Mouse (Mus musculus) liver, postnatal 0 days (tissue): Measurements from ENCODE around the gene Gfap. TPM values are rescaled to one million over a fixed set of nuclear protein-coding genes. Genes with fewer than 3 reads are reported as not detected.

Source experiments
- ATAC-seq: fragments of 200-750 bp; cut with Nextera tagmentation; 2 replicates; pipeline ENCODE4 v1.8.0; 2017; ENCODE audit warnings: mild to moderate bottlenecking, moderate library complexity
- DNase-seq: peaks from one replicate; pipeline ENCODE4 v3.0.0-alpha.2; 2016
- H3K27ac ChIP-seq: fragments of 300-500 bp; sonication (generic); 2 replicates; pipeline ENCODE4 v1.5.1; 2014; ENCODE audit warnings: antibody characterized with exemption, moderate library complexity, mild to moderate bottlenecking, low read depth
- H3K27me3 ChIP-seq: fragments of 300-500 bp; sonication (generic); 2 replicates; pipeline ENCODE4 v1.6.1; 2014; ENCODE audit warnings: low read length, control low read depth, mixed read lengths; ENCODE audit not compliant: insufficient read depth
- H3K36me3 ChIP-seq: fragments of 300-500 bp; sonication (generic); replicated peaks from 2 replicates; pipeline ENCODE4 v1.6.1; 2014; ENCODE audit warnings: mild to moderate bottlenecking, control low read depth, low read length, moderate library complexity, mixed read lengths; ENCODE audit not compliant: insufficient read depth
- H3K4me1 ChIP-seq: fragments of 300-500 bp; sonication (generic); 2 replicates; pipeline ENCODE4 v1.6.1; 2014; ENCODE audit warnings: antibody characterized with exemption, mild to moderate bottlenecking, control low read depth; ENCODE audit not compliant: insufficient read depth
- H3K4me2 ChIP-seq: fragments of 300-500 bp; sonication (generic); 2 replicates; pipeline ENCODE4 v1.6.1; 2014; ENCODE audit warnings: low read depth, mild to moderate bottlenecking, low read length, moderate library complexity, mixed read lengths
- H3K4me3 ChIP-seq: fragments of 300-500 bp; sonication (generic); 2 replicates; pipeline ENCODE4 v1.5.1; 2014; ENCODE audit warnings: low read depth, low read length
- H3K9ac ChIP-seq: fragments of 300-500 bp; sonication (generic); replicated peaks from 2 replicates; pipeline ENCODE4 v1.6.1; 2014; ENCODE audit warnings: mild to moderate bottlenecking, moderate library complexity
- H3K9me3 ChIP-seq: fragments of 300-500 bp; sonication (generic); 2 replicates; pipeline ENCODE4 v1.6.1; 2016; ENCODE audit warnings: mild to moderate bottlenecking, control low read depth, low read length, mixed read lengths
- CTCF ChIP-seq: sonication (generic); IDR thresholded peaks from 2 replicates; pipeline ENCODE4 v1.5.1; 2016; ENCODE audit warnings: antibody characterized with exemption, low read depth
- EP300 ChIP-seq: IDR thresholded peaks from 2 replicates; pipeline ENCODE4 v1.6.1; 2016; ENCODE audit warnings: antibody characterized with exemption, low read depth, mild to moderate bottlenecking
- WGBS: fragments of 180-500 bp; shearing (Covaris S2); extraction: QIAGEN DNeasy Blood & Tissue Kit; methylation state at CpG from one replicate; pipeline ENCODE4 v1.1.7; 2014; ENCODE audit not compliant: insufficient replicate concordance; 5-methylcytosine and 5-hydroxymethylcytosine counted together
- polyA plus RNA-seq: library from polyadenylated mRNA; unstranded; fragments of >200 nt; fragmentation: Nextera tagmentation; extraction: Ambion mirVana; gene quantifications from 2 replicates; pipeline ENCODE4 v1.2.1, GENCODE M21; 2015

The Gfap gene
- polyA plus RNA-seq, 1 experiment from 2014 or later, result 3.6 TPM

DNA sequence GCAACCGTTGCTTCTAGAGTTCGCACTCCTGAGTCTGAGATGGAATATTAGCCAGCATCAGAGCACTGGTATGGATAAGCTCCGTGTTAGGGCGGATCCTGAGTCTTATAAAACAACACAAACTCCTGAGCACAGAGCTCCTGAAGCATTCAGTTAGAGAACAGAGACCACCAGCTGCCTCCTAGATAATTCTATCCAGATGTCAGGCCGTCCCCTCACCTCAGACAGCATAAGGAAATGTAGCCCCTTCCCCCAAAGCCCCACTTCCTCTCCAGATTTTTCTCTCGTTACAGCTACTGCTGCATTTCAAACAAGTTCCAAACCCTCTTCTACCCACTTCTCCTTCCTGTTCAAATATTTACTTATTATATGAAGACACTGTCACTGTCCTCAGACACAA, 44.8 kb downstream of the Gfap start:
- no peaks in the 10 kb centered on the region for H3K4me1 ChIP-seq
- no peak overlapping the region for H3K4me3 ChIP-seq
- ATAC-seq (no peak), DNase-seq (no peak)
- no peak overlapping the region for H3K9ac ChIP-seq
- H3K4me2 ChIP-seq, result no peak overlapping the region
- peaks cover 69% of the 10 kb centered on the region for H3K36me3 ChIP-seq
- TF ChIP-seq EP300 (no peak), CTCF (no peak)
- no peaks in the 10 kb centered on the region for H3K27me3 ChIP-seq
- no peak overlapping the region for H3K27ac ChIP-seq
- WGBS, result 82% methylated on average over 6 of the region's 6 CpGs
- H3K9me3 ChIP-seq, result no peaks in the 10 kb centered on the region

DNA sequence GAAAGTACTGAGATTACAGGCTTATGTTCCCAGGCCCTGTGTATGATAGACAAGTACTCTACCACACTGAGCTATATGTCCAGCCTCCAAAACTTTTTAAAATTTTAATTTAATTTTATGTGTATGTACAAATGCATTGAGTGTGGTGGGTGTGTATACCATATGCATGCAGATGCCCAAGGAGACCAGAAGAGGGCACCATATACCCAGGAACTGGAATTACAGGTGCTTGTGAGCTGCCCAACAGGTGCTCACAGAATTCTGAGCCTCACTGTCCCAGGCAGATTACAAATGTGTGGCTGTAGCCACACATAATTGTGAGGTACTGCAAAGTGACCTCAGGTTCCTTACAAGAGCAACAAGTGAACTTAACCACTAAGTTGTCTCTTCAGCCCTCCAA, 47.0 kb downstream of the Gfap start:
- no peak overlapping the region for H3K4me3 ChIP-seq
- no peaks in the 10 kb centered on the region for H3K4me1 ChIP-seq
- H3K36me3 ChIP-seq, result peaks cover 71% of the 10 kb centered on the region
- no peak for ATAC-seq
- H3K4me2 ChIP-seq, result no peak overlapping the region
- no peak for DNase-seq
- H3K9ac ChIP-seq, result no peak overlapping the region
- H3K27ac ChIP-seq, result no peak overlapping the region
- no peaks in the 10 kb centered on the region for H3K27me3 ChIP-seq
- no peaks in the 10 kb centered on the region for H3K9me3 ChIP-seq
- no peak for TF ChIP-seq EP300
- TF ChIP-seq CTCF, result peak; percentile 64

DNA sequence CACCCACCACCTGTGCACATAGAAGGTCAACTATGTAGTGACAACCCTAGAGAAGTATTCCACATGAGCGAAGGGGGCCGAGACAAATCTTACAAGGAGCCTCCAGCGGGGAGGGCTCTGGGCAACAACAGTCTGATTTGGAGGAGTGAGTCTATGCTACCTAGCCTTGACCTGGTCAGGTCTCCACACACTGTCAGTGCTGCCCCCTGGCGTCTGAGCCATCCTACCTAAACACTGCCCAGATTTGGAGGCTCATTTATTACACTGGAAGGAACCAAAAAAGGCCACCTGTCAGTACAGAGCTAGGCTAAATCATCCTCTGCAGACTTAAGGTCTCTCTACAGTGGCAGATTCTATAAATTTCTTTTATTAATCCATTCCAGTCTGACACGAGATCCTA, 48.8 kb downstream of the Gfap start:
- no peak for ATAC-seq
- 76% methylated on average over 5 of the region's 5 CpGs for WGBS
- TF ChIP-seq EP300 (no peak), CTCF (peak; percentile 70)
- no peaks in the 10 kb centered on the region for H3K27me3 ChIP-seq
- H3K9me3 ChIP-seq, result no peaks in the 10 kb centered on the region
- H3K27ac ChIP-seq, result no peak overlapping the region
- no peak overlapping the region for H3K4me2 ChIP-seq
- H3K36me3 ChIP-seq, result peaks cover 77% of the 10 kb centered on the region
- peak; percentile 73 for DNase-seq
- H3K9ac ChIP-seq, result no peak overlapping the region
- H3K4me1 ChIP-seq, result no peaks in the 10 kb centered on the region
- H3K4me3 ChIP-seq, result no peak overlapping the region

DNA sequence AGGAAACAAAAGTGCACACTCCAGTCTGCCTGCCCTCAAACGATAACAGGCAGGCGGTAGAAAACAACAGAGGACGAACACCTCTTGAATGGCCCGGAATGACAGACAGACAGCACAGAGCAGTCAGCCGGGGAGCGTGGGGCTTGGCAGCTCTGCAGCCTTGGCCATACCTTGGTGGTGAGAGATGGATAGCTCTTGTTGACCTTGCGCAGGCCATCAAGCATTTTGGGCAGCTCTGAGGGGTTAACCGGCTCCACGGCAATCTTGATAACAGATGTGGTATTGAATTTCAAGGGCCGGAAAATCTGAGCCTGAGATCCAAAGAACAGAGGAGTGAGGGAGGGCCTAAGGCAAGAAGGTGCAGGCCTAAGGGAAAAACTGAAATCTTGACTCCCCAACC, 54.8 kb downstream of the Gfap start:
- Histone ChIP-seq H3K27ac (no peak overlapping the region), H3K4me2 (no peak overlapping the region), H3K4me3 (no peak overlapping the region), H3K36me3 (peaks cover 76% of the 10 kb centered on the region), H3K9me3 (no peaks in the 10 kb centered on the region), H3K4me1 (no peaks in the 10 kb centered on the region), H3K27me3 (no peaks in the 10 kb centered on the region), H3K9ac (no peak overlapping the region)
- WGBS, result 87% methylated on average over 10 of the region's 10 CpGs
- DNase-seq, result no peak
- no peak for ATAC-seq
- no peak for TF ChIP-seq EP300
- TF ChIP-seq CTCF, result no peak

DNA sequence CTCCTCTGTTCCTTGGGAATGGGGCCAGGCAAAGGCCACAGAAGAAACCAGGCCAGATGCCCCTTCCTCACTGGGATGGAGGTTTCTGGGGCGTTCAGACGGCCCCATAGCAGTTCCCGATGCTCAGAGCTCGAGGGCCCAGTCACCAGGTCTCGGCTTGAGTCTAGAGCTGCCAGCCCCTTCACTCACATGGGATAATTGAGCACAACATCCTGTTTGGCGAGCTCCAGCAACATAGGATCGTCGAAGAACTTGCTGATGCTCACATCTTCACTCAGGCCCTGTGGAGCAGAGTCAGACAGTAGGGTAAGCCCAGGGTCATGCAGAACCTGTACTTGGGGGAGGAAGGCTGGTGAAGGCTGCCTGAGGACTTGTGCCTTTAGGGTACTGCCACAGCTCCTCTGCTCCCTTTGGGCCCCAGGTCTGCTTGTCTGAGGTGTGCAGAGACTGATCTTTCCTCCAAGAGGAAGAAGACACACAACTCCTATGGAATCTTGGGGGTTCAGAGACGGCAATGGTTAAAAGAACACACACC, 62.0 kb downstream of the Gfap start:
- Histone ChIP-seq H3K27me3 (no peaks in the 10 kb centered on the region), H3K9ac (no peak overlapping the region), H3K4me3 (no peak overlapping the region), H3K36me3 (peaks cover 45% of the 10 kb centered on the region), H3K4me2 (no peak overlapping the region), H3K27ac (no peak overlapping the region), H3K9me3 (no peaks in the 10 kb centered on the region), H3K4me1 (no peaks in the 10 kb centered on the region)
- WGBS, result 79% methylated on average over 9 of the region's 9 CpGs
- TF ChIP-seq CTCF, result no peak
- TF ChIP-seq EP300, result no peak
- DNase-seq, result no peak
- no peak for ATAC-seq

DNA sequence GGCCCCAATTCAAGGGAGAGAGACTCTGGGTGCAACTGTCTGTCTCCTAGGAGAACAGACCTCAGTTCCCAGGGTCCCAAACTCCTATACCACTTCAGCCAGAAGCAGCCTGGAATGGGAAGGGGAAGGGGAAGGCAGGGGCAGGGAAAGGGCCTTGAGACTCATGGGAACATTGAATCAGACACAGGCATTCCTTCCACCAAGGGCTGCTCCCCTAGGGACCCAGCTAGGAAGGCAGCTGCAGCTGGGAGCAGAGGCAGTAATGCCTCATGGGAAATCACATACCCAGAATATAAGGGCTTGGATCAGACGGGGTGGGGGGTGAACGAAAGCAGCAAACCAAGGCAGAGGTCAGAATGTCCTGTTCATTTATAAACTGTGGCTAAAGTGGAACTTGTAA, 62.6 kb downstream of the Gfap start:
- Histone ChIP-seq H3K4me3 (no peak overlapping the region), H3K27ac (no peak overlapping the region), H3K9ac (no peak overlapping the region), H3K4me2 (no peak overlapping the region), H3K27me3 (no peaks in the 10 kb centered on the region), H3K36me3 (peaks cover 42% of the 10 kb centered on the region), H3K9me3 (no peaks in the 10 kb centered on the region), H3K4me1 (no peaks in the 10 kb centered on the region)
- WGBS, result 85% methylated on average over 2 of the region's 2 CpGs
- DNase-seq, result no peak
- ATAC-seq, result no peak
- TF ChIP-seq EP300 (no peak), CTCF (no peak)

DNA sequence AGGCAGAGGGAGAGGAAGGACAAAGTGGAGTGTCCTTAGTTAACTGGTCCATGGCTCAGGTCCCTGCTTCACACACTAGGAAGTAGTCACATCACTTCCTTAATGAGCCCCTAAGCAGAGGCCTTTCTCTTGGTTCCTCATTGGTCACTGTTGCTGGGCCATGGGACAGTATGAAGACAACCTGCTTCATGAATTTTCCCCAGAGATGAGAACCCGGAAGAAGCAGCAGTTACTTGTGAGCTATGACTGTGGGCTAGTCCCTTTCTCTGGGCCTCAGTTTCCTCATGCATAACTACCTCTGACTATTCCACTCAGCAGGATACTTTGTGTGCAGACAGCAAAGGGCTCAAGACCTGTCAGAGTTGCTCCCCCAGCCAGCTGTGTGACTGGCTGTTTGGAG, 63.3 kb downstream of the Gfap start:
- 86% methylated on average over 1 of the region's 1 CpGs for WGBS
- Histone ChIP-seq H3K9me3 (no peaks in the 10 kb centered on the region), H3K36me3 (peaks cover 37% of the 10 kb centered on the region), H3K4me1 (no peaks in the 10 kb centered on the region), H3K27ac (no peak overlapping the region), H3K27me3 (no peaks in the 10 kb centered on the region), H3K4me2 (no peak overlapping the region), H3K4me3 (no peak overlapping the region), H3K9ac (no peak overlapping the region)
- TF ChIP-seq EP300 (no peak), CTCF (no peak)
- DNase-seq, result no peak
- ATAC-seq, result no peak

Other genes starting within 250 kb of the Gfap start
- 0.08 TPM in 1 of 2 replicates, not detected in the other for gene Meioc, start 237.2 kb downstream of the Gfap start, polyA plus RNA-seq
- gene Ccdc43, start 203.1 kb downstream of the Gfap start, polyA plus RNA-seq, result 9.5 and 9.6 TPM in 2 replicates
- 0.20 and 0.22 TPM in 2 replicates for gene Adam11, start 139.5 kb downstream of the Gfap start, polyA plus RNA-seq
- gene Gjc1, start 81.2 kb downstream of the Gfap start, polyA plus RNA-seq, result 1.4 and 1.6 TPM in 2 replicates
- gene Higd1b, start 65.1 kb downstream of the Gfap start, polyA plus RNA-seq, result not detected in 2 replicates
- 39.0 and 45.5 TPM in 2 replicates for gene Eftud2, start 19.9 kb downstream of the Gfap start, polyA plus RNA-seq
- 0.39 and 0.51 TPM in 2 replicates for gene Ccdc103, start 19.7 kb downstream of the Gfap start, polyA plus RNA-seq
- not detected in 2 replicates for gene Fam187a, start 15.7 kb downstream of the Gfap start, polyA plus RNA-seq
- 3.2 and 3.4 TPM in 2 replicates for gene Kif18b, start 24.2 kb upstream of the Gfap start, polyA plus RNA-seq
- gene C1ql1, start 45.8 kb upstream of the Gfap start, polyA plus RNA-seq, result 0.12 TPM in 1 of 2 replicates, not detected in the other
- 37.5 and 37.7 TPM in 2 replicates for gene Nmt1, start 127.3 kb upstream of the Gfap start, polyA plus RNA-seq
- 32.3 and 32.5 TPM in 2 replicates for gene Dcakd, start 127.4 kb upstream of the Gfap start, polyA plus RNA-seq
- 0.82 and 0.85 TPM in 2 replicates for gene Plcd3, start 200.7 kb upstream of the Gfap start, polyA plus RNA-seq
- 56.5 and 57.0 TPM in 2 replicates for gene Acbd4, start 200.8 kb upstream of the Gfap start, polyA plus RNA-seq
- gene Hexim1, start 215.3 kb upstream of the Gfap start, polyA plus RNA-seq, result 2.6 and 2.7 TPM in 2 replicates
- 3.4 and 3.7 TPM in 2 replicates for gene Hexim2, start 231.5 kb upstream of the Gfap start, polyA plus RNA-seq